Mouse (Mus musculus): ENCODE results near the gene Nedd9.

DNA sequence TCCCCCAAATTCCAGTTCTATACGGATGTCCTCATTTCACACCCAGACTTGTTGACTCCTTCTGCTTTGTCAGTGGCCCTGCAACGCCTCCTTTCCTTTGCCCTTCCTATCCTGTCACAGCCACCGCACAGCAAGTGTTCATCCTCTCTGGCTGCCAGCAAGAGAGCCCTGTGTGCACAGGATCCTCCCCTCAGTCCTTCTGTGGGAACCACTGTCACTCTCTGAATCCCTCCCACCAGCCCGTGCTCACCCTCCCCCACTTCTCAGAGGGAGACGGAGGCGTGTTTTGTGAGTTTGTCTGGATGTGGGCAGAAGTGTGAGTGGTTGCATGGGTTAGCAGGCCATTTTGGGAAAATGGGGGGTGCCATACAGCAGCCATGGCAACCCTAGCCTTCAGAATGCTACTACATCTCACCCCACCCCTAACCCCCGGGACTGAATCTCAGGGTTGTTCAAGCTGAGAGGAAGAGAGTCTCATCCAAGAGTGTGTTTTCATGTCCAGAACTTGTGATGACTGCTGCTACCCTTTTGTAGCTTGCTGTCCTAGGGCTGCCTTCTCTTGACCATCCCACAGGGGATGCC, 219.2 kb downstream of the Nedd9 start:
- no peak for TF ChIP-seq POLR2A (IDR thresholded peaks at IDR 0.05; ENCODE audit: borderline replicate concordance, low read depth, low read length)
- no peak for TF ChIP-seq CTCF (IDR thresholded peaks at IDR 0.05; ENCODE audit: low read depth, low read length)

Measured in bone marrow macrophage, adult 2 months (primary cell).